Mouse (Mus musculus) spleen, adult 2 months (tissue): ENCODE results near the gene Hpf1.

Experiments used
- CTCF ChIP-seq: fragments of 200-500 bp; IDR thresholded peaks from 2 replicates; pipeline ENCODE4 v1.5.1; 2011; ENCODE audit warnings: mild to moderate bottlenecking, inconsistent platforms; ENCODE audit not compliant: insufficient read depth, insufficient read length, insufficient replicate concordance; ENCODE audit errors: extremely low read depth
- POLR2A ChIP-seq: fragments of 200-500 bp; IDR thresholded peaks from 2 replicates; pipeline ENCODE4 v1.6.1; 2011; ENCODE audit warnings: low read depth, low read length, inconsistent platforms

GRCm38 (mm10) chr8:60951757-60952156, 61.5 kb downstream of the Hpf1 start:
- no peak for TF ChIP-seq CTCF
- TF ChIP-seq POLR2A, result no peak
